Mouse (Mus musculus): ENCODE results near the gene Fbxo46. TPM values are rescaled to one million over a fixed set of nuclear protein-coding genes. Genes with fewer than 3 reads are reported as not detected.
"Not testable (repeated sequence)": the region's sequence is repeated elsewhere in the genome, so short reads cannot be mapped to it uniquely, and the experiment has no call there.

The Fbxo46 gene
- 5.6 and 6.4 TPM in 2 replicates for polyA plus RNA-seq (2015; fragmentation: Nextera tagmentation; extraction: Ambion mirVana)

- peaks cover 32% of the 10 kb centered on the region for H3K4me1 ChIP-seq (replicated peaks)
- H3K27ac ChIP-seq, result peak within 1 kb of the TSS; percentile 53
- H3K36me3 ChIP-seq, result no peaks in the 10 kb centered on the region
- ATAC-seq (ENCODE audit: low read depth) (peak; percentile 96), DNase-seq (peak; percentile 91)
- peaks cover 7% of the 10 kb centered on the region; the same call in 1 of the 2 replicates for H3K9me3 ChIP-seq (replicated peaks)
- peak within 1 kb of the TSS; percentile 86 for H3K9ac ChIP-seq
- H3K27me3 ChIP-seq, result peaks cover 10% of the 10 kb centered on the region
- H3K4me2 ChIP-seq, result peak within 1 kb of the TSS; percentile 86
- H3K4me3 ChIP-seq (replicated peaks), result peak within 1 kb of the TSS; percentile 78
- WGBS (ENCODE audit: insufficient replicate concordance), result under 1% methylated on average over 34 of the region's 34 CpGs
Observed at GRCm38 (mm10) chr7:19119631-19120429, at the start of gene Fbxo46. Gene Fbxo46 (plus strand): TSS chr7:19119859.

- WGBS (ENCODE audit: insufficient replicate concordance), result 34% methylated on average over 3 of the region's 3 CpGs
- H3K36me3 ChIP-seq; H3K9ac ChIP-seq; ATAC-seq (ENCODE audit: low read depth); H3K27ac ChIP-seq; H3K4me2 ChIP-seq; DNase-seq; H3K4me3 ChIP-seq (replicated peaks); H3K9me3 ChIP-seq (replicated peaks): not testable (repeated sequence)
- H3K4me1 ChIP-seq (replicated peaks), result peaks cover 13% of the 10 kb centered on the region
- peaks cover 35% of the 10 kb centered on the region for H3K27me3 ChIP-seq
Observed at GRCm38 (mm10) chr7:19071024-19071423, 48.6 kb upstream of the Fbxo46 start.

- peaks cover 7% of the 10 kb centered on the region for H3K36me3 ChIP-seq
- H3K9me3 ChIP-seq (replicated peaks), result no peaks in the 10 kb centered on the region
- ATAC-seq (ENCODE audit: low read depth) (no peak), DNase-seq (no peak)
- H3K4me3 ChIP-seq (replicated peaks), result no peak overlapping the region
- 67% methylated on average over 9 of the region's 9 CpGs for WGBS (ENCODE audit: insufficient replicate concordance)
- H3K27ac ChIP-seq, result no peak overlapping the region
- peaks cover 30% of the 10 kb centered on the region for H3K4me1 ChIP-seq (replicated peaks)
- peaks cover 20% of the 10 kb centered on the region for H3K27me3 ChIP-seq
- H3K4me2 ChIP-seq, result no peak overlapping the region
- no peak overlapping the region for H3K9ac ChIP-seq
Observed at GRCm38 (mm10) chr7:19073504-19073903, 46.2 kb upstream of the Fbxo46 start.

DNA sequence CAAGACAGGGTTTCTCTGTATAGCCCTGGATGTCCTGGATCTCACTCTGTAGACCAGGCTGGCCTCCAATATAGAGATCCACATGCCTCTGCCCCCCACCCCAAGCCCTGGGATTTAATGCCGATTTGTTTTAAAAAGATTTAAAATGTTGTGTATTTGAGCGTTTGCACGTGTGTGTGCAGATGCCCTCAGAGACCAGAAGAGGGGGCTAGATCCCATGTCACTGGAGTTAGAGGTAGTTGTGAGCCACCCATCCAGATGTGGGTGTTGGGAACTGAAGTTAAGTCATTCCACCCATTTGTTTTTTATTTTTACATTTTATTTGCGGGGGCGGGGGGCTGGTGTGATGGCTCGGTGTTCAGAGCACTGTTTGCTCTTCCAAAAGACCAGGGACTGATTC lies 45.2 kb upstream of the Fbxo46 start:
- 89% methylated on average over 6 of the region's 6 CpGs for WGBS (ENCODE audit: insufficient replicate concordance)
- Histone ChIP-seq H3K36me3 (peaks cover 17% of the 10 kb centered on the region), H3K9ac (no peak overlapping the region), H3K9me3 (replicated peaks) (no peaks in the 10 kb centered on the region), H3K4me1 (replicated peaks) (peaks cover 37% of the 10 kb centered on the region), H3K27ac (no peak overlapping the region), H3K4me3 (replicated peaks) (no peak overlapping the region), H3K27me3 (peaks cover 20% of the 10 kb centered on the region), H3K4me2 (no peak overlapping the region)
- DNase-seq, result no peak
- ATAC-seq (ENCODE audit: low read depth), result no peak

DNA sequence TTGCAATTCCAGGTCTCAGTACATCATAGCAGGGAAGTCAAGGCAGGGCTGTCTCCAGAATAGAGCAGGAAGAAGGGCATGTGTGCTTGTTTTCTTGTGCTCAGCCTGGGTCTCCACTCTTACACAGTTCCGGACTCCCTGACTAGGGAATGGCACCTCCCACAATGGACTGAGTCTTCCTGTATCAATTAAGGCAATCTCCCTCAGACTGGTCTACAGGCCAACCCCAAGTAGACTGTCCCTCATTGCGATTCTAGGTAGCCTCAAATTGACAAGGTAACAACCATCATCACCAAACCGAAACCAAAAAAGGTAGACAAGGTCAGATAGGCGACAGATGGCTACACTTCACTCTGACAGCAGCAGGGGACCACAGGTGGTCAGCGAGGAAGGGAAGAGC lies 44.4 kb upstream of the Fbxo46 start:
- ATAC-seq (ENCODE audit: low read depth), result no peak
- H3K9ac ChIP-seq, result peak overlapping the region; percentile 87
- WGBS (ENCODE audit: insufficient replicate concordance), result 49% methylated on average over 5 of the region's 5 CpGs

GRCm38 (mm10) chr7:19075723-19076585 lies 43.7 kb upstream of the Fbxo46 start, which contains the start of gene Dmwd:
Gene Dmwd (plus strand): TSS chr7:19076227.
- no peaks in the 10 kb centered on the region for H3K9me3 ChIP-seq (replicated peaks)
- H3K4me3 ChIP-seq (replicated peaks), result peak within 1 kb of the TSS; percentile 80
- H3K36me3 ChIP-seq, result peaks cover 32% of the 10 kb centered on the region
- WGBS (ENCODE audit: insufficient replicate concordance), result 1% methylated on average over 75 of the region's 91 CpGs
- H3K4me2 ChIP-seq, result peak within 1 kb of the TSS; percentile 94
- H3K4me1 ChIP-seq (replicated peaks), result peaks cover 41% of the 10 kb centered on the region
- peak; percentile 90 for ATAC-seq (ENCODE audit: low read depth)
- peak; percentile 94 for DNase-seq
- H3K9ac ChIP-seq, result peak within 1 kb of the TSS; percentile 87
- peak within 1 kb of the TSS; percentile 74 for H3K27ac ChIP-seq
- peaks cover 29% of the 10 kb centered on the region for H3K27me3 ChIP-seq

More for the DNA sequence above, 44.4 kb upstream of the Fbxo46 start:
- H3K27ac ChIP-seq, result peak overlapping the region; percentile 24; the same call in 1 of the 2 replicates
- peak overlapping the region; percentile 94 for H3K4me2 ChIP-seq
- DNase-seq, result no peak
- peaks cover 39% of the 10 kb centered on the region for H3K4me1 ChIP-seq (replicated peaks)
- H3K36me3 ChIP-seq, result peaks cover 25% of the 10 kb centered on the region
- peaks cover 24% of the 10 kb centered on the region for H3K27me3 ChIP-seq
- H3K9me3 ChIP-seq (replicated peaks), result no peaks in the 10 kb centered on the region
- peak overlapping the region; percentile 80 for H3K4me3 ChIP-seq (replicated peaks)

DNA sequence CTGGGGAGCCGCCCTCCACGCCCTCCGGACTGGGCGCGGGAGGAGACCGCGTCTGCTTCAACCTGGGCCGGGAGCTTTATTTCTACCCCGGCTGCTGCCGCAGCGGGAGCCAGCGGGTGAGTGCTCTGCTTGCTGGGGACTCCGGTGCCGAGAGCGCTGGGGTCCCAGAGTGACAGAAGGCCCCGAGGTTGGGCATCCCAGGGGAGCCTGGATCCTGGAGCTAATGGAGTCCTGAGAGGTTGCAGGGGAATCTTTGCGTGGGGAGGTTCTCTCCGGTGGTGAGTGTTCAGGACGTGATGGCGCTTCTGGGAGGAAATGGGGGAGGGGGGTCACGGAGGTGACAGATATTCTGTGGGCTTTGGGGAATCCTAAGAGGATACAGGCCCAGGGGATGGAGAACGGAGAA lies 43.1 kb upstream of the Fbxo46 start:
- ATAC-seq (ENCODE audit: low read depth), result no peak; the same call in 1 of the 2 replicates
- 1% methylated on average over 22 of the region's 22 CpGs for WGBS (ENCODE audit: insufficient replicate concordance)
- no peak for DNase-seq

GRCm38 (mm10) chr7:19077761-19078160 lies 41.9 kb upstream of the Fbxo46 start:
- ATAC-seq (ENCODE audit: low read depth), result no peak
- Histone ChIP-seq H3K4me3 (replicated peaks) (peak overlapping the region; percentile 80), H3K4me1 (replicated peaks) (peaks cover 54% of the 10 kb centered on the region), H3K9me3 (replicated peaks) (no peaks in the 10 kb centered on the region), H3K9ac (0 out of 2 replicates have a peak overlapping the region, but pooled peaks have one; percentile 22), H3K27me3 (peaks cover 35% of the 10 kb centered on the region), H3K4me2 (peak overlapping the region; percentile 94), H3K27ac (no peak overlapping the region), H3K36me3 (peaks cover 50% of the 10 kb centered on the region)
- WGBS (ENCODE audit: insufficient replicate concordance), result 23% methylated on average over 14 of the region's 14 CpGs
- no peak for DNase-seq

More for the DNA sequence above, 43.1 kb upstream of the Fbxo46 start:
- Histone ChIP-seq H3K9ac (peak overlapping the region; percentile 87), H3K36me3 (peaks cover 38% of the 10 kb centered on the region), H3K4me3 (replicated peaks) (peak overlapping the region; percentile 80), H3K4me1 (replicated peaks) (peaks cover 42% of the 10 kb centered on the region), H3K27me3 (peaks cover 31% of the 10 kb centered on the region), H3K27ac (peak overlapping the region; percentile 74), H3K9me3 (replicated peaks) (no peaks in the 10 kb centered on the region), H3K4me2 (peak overlapping the region; percentile 94)

DNA sequence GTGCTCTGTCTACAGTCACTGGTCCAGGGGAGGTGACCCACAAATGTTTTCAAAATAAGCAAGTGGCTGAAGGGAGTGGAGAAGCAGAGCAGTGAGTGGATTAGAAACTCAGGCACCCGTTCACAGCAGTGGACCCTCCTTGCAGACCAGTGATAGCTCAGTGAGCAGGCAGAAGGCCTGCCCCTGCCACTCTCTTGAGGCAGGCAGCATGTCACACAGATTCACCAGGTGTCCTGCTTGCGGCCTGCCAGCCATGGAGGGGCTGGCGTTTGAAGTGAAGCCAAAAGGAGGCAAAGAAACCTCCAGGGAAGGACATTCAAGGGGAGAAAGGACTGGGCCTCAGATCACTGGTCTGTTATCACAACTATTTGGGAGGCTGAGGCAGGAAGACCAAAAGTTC lies 40.9 kb upstream of the Fbxo46 start:
- Histone ChIP-seq H3K27me3 (peaks cover 36% of the 10 kb centered on the region), H3K9me3 (replicated peaks) (no peaks in the 10 kb centered on the region), H3K27ac (no peak overlapping the region), H3K9ac (no peak overlapping the region; the same call in 1 of the 2 replicates), H3K4me2 (no peak overlapping the region), H3K4me3 (replicated peaks) (no peak overlapping the region), H3K4me1 (replicated peaks) (peaks cover 64% of the 10 kb centered on the region), H3K36me3 (peaks cover 52% of the 10 kb centered on the region)
- DNase-seq, result no peak
- 70% methylated on average over 3 of the region's 3 CpGs for WGBS (ENCODE audit: insufficient replicate concordance)
- no peak for ATAC-seq (ENCODE audit: low read depth)

- Histone ChIP-seq H3K27me3 (peaks cover 47% of the 10 kb centered on the region), H3K9me3 (replicated peaks) (no peaks in the 10 kb centered on the region), H3K9ac (no peak overlapping the region), H3K4me3 (replicated peaks) (no peak overlapping the region), H3K27ac (no peak overlapping the region), H3K4me2 (no peak overlapping the region), H3K4me1 (replicated peaks) (peaks cover 75% of the 10 kb centered on the region), H3K36me3 (peaks cover 52% of the 10 kb centered on the region)
- no peak for DNase-seq
- 83% methylated on average over 19 of the region's 19 CpGs for WGBS (ENCODE audit: insufficient replicate concordance)
- ATAC-seq (ENCODE audit: low read depth), result no peak
Observed at GRCm38 (mm10) chr7:19080451-19080950, 39.2 kb upstream of the Fbxo46 start.

DNA sequence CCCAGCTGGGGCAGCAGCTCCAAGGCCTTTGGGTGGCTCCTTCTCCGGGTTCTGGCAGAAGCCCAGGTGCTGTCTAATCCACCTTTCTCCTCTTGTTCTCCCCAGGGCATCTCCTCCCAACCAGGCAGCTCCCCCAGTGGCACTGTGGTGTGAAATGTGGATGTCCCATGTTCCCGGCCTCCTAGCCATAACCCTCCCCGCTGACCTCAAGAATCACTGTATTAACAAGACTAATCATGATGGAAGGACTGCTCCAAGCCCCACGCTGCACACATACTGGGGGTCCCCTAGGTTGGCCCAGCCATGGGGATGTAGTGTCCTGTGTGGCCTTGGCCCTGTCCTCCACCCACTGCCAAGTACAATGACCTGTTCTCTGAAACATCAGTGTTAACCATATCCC lies 37.5 kb upstream of the Fbxo46 start:
- ATAC-seq (ENCODE audit: low read depth), result no peak
- Histone ChIP-seq H3K4me2 (no peak overlapping the region), H3K36me3 (peaks cover 52% of the 10 kb centered on the region), H3K9ac (no peak overlapping the region), H3K9me3 (replicated peaks) (no peaks in the 10 kb centered on the region), H3K27ac (no peak overlapping the region), H3K4me3 (replicated peaks) (no peak overlapping the region), H3K27me3 (peaks cover 61% of the 10 kb centered on the region), H3K4me1 (replicated peaks) (peaks cover 81% of the 10 kb centered on the region)
- no peak for DNase-seq
- WGBS (ENCODE audit: insufficient replicate concordance), result 74% methylated on average over 4 of the region's 4 CpGs
